Mouse (Mus musculus) lung, adult 2 months (tissue): ENCODE data around the gene Cldn14.

ENCODE experiments used
- CTCF ChIP-seq: fragments of 200-500 bp; IDR thresholded peaks from 2 replicates; pipeline ENCODE4 v1.5.1; 2011; ENCODE audit warnings: mild to moderate bottlenecking, low read length, control low read depth; ENCODE audit not compliant: insufficient read depth
- POLR2A ChIP-seq: fragments of 200-500 bp; IDR thresholded peaks from 2 replicates; pipeline ENCODE4 v1.6.1; 2011; ENCODE audit warnings: low read depth, mild to moderate bottlenecking, control low read depth, low read length, borderline replicate concordance; ENCODE audit errors: extremely low read depth

GRCm38 (mm10) chr16:94008737-94009136 is at the start of gene Cldn14:
- no peak for TF ChIP-seq CTCF
- no peak for TF ChIP-seq POLR2A
